Mouse (Mus musculus): ENCODE measurements around the gene Ndufb10. TPM values are rescaled to one million over a fixed set of nuclear protein-coding genes. Genes with fewer than 3 reads are reported as not detected.

Ndufb10 gene
- polyA plus RNA-seq, 1 experiment from 2014 or later = 233 TPM

- no peak for ATAC-seq
- H3K4me3 ChIP-seq (replicated peaks; ENCODE audit: low read length) = no peak overlapping the region
- peaks cover 13% of the 10 kb centered on the region for H3K4me1 ChIP-seq (replicated peaks; ENCODE audit: control insufficient read depth, insufficient read depth, low read length)
- no peaks in the 10 kb centered on the region for H3K9me3 ChIP-seq (ENCODE audit: control insufficient read depth, low read length)
- no peaks in the 10 kb centered on the region for H3K36me3 ChIP-seq (ENCODE audit: control insufficient read depth, insufficient read depth)
- H3K27ac ChIP-seq (ENCODE audit: low read length) = no peak overlapping the region
- H3K9ac ChIP-seq (replicated peaks; ENCODE audit: low read depth, low read length) = no peak overlapping the region
- H3K27me3 ChIP-seq (replicated peaks; ENCODE audit: control insufficient read depth, insufficient read depth, low read length) = peaks cover 56% of the 10 kb centered on the region
- WGBS = 7% methylated on average over 4 of the region's 4 CpGs
- no peak overlapping the region for H3K4me2 ChIP-seq (ENCODE audit: low read length)
Measured at GRCm38 (mm10) chr17:24751528-24751927, 27.2 kb upstream of the Ndufb10 start.

- H3K4me3 ChIP-seq (replicated peaks; ENCODE audit: low read length) = no peak overlapping the region
- WGBS = 53% methylated on average over 4 of the region's 4 CpGs
- H3K27me3 ChIP-seq (replicated peaks; ENCODE audit: control insufficient read depth, insufficient read depth, low read length) = peaks cover 20% of the 10 kb centered on the region
- no peaks in the 10 kb centered on the region for H3K36me3 ChIP-seq (ENCODE audit: control insufficient read depth, insufficient read depth)
- no peak overlapping the region for H3K9ac ChIP-seq (replicated peaks; ENCODE audit: low read depth, low read length)
- no peak overlapping the region for H3K27ac ChIP-seq (ENCODE audit: low read length)
- no peak for ATAC-seq
- H3K9me3 ChIP-seq (ENCODE audit: control insufficient read depth, low read length) = no peaks in the 10 kb centered on the region
- no peaks in the 10 kb centered on the region for H3K4me1 ChIP-seq (replicated peaks; ENCODE audit: control insufficient read depth, insufficient read depth, low read length)
- H3K4me2 ChIP-seq (ENCODE audit: low read length) = no peak overlapping the region
Measured at GRCm38 (mm10) chr17:24746986-24747385, 22.7 kb upstream of the Ndufb10 start.

GRCm38 (mm10) chr17:24745526-24746497, 21.5 kb upstream of the Ndufb10 start:
- 24% methylated on average over 7 of the region's 7 CpGs for WGBS
- peak; percentile 86 for ATAC-seq
- H3K9ac ChIP-seq (replicated peaks; ENCODE audit: low read depth, low read length) = no peak overlapping the region

GRCm38 (mm10) chr17:24744381-24744780, 20.1 kb upstream of the Ndufb10 start:
- no peaks in the 10 kb centered on the region for H3K4me1 ChIP-seq (replicated peaks; ENCODE audit: control insufficient read depth, insufficient read depth, low read length)
- H3K36me3 ChIP-seq (ENCODE audit: control insufficient read depth, insufficient read depth) = no peaks in the 10 kb centered on the region
- no peaks in the 10 kb centered on the region; the same call in 1 of the 2 replicates for H3K27me3 ChIP-seq (replicated peaks; ENCODE audit: control insufficient read depth, insufficient read depth, low read length)
- no peak overlapping the region for H3K27ac ChIP-seq (ENCODE audit: low read length)
- H3K9ac ChIP-seq (replicated peaks; ENCODE audit: low read depth, low read length) = no peak overlapping the region
- no peaks in the 10 kb centered on the region for H3K9me3 ChIP-seq (ENCODE audit: control insufficient read depth, low read length)
- 69% methylated on average over 3 of the region's 3 CpGs for WGBS
- ATAC-seq = no peak
- H3K4me2 ChIP-seq (ENCODE audit: low read length) = no peak overlapping the region
- H3K4me3 ChIP-seq (replicated peaks; ENCODE audit: low read length) = no peak overlapping the region

More at GRCm38 (mm10) chr17:24745526-24746497, 21.5 kb upstream of the Ndufb10 start:
- H3K27me3 ChIP-seq (replicated peaks; ENCODE audit: control insufficient read depth, insufficient read depth, low read length) = peaks cover 10% of the 10 kb centered on the region
- H3K4me3 ChIP-seq (replicated peaks; ENCODE audit: low read length) = no peak overlapping the region
- H3K4me1 ChIP-seq (replicated peaks; ENCODE audit: control insufficient read depth, insufficient read depth, low read length) = no peaks in the 10 kb centered on the region
- no peak overlapping the region for H3K4me2 ChIP-seq (ENCODE audit: low read length)
- no peaks in the 10 kb centered on the region for H3K9me3 ChIP-seq (ENCODE audit: control insufficient read depth, low read length)
- no peak overlapping the region for H3K27ac ChIP-seq (ENCODE audit: low read length)
- no peaks in the 10 kb centered on the region for H3K36me3 ChIP-seq (ENCODE audit: control insufficient read depth, insufficient read depth)

GRCm38 (mm10) chr17:24743896-24744295, 19.6 kb upstream of the Ndufb10 start:
- Histone ChIP-seq H3K4me2 (ENCODE audit: low read length) (no peak overlapping the region), H3K4me1 (replicated peaks; ENCODE audit: control insufficient read depth, insufficient read depth, low read length) (no peaks in the 10 kb centered on the region), H3K27ac (ENCODE audit: low read length) (no peak overlapping the region), H3K9me3 (ENCODE audit: control insufficient read depth, low read length) (no peaks in the 10 kb centered on the region), H3K27me3 (replicated peaks; ENCODE audit: control insufficient read depth, insufficient read depth, low read length) (no peaks in the 10 kb centered on the region; the same call in 1 of the 2 replicates), H3K9ac (replicated peaks; ENCODE audit: low read depth, low read length) (no peak overlapping the region), H3K4me3 (replicated peaks; ENCODE audit: low read length) (no peak overlapping the region), H3K36me3 (ENCODE audit: control insufficient read depth, insufficient read depth) (no peaks in the 10 kb centered on the region)
- ATAC-seq = no peak
- WGBS = 81% methylated on average over 5 of the region's 5 CpGs

- Histone ChIP-seq H3K9me3 (ENCODE audit: control insufficient read depth, low read length) (no peaks in the 10 kb centered on the region), H3K27ac (ENCODE audit: low read length) (no peak overlapping the region), H3K4me3 (replicated peaks; ENCODE audit: low read length) (no peak overlapping the region), H3K9ac (replicated peaks; ENCODE audit: low read depth, low read length) (no peak overlapping the region), H3K4me2 (ENCODE audit: low read length) (no peak overlapping the region), H3K36me3 (ENCODE audit: control insufficient read depth, insufficient read depth) (no peaks in the 10 kb centered on the region), H3K4me1 (replicated peaks; ENCODE audit: control insufficient read depth, insufficient read depth, low read length) (0 out of 2 replicates have a peak, but pooled peaks cover under 1% of the 10 kb centered on the region), H3K27me3 (replicated peaks; ENCODE audit: control insufficient read depth, insufficient read depth, low read length) (no peaks in the 10 kb centered on the region)
- ATAC-seq = no peak
- WGBS = 87% methylated on average over 8 of the region's 8 CpGs
Measured at GRCm38 (mm10) chr17:24742307-24742706, 18.0 kb upstream of the Ndufb10 start.

- Histone ChIP-seq H3K4me2 (ENCODE audit: low read length) (no peak overlapping the region), H3K27ac (ENCODE audit: low read length) (no peak overlapping the region), H3K4me3 (replicated peaks; ENCODE audit: low read length) (no peak overlapping the region), H3K9me3 (ENCODE audit: control insufficient read depth, low read length) (no peaks in the 10 kb centered on the region), H3K36me3 (ENCODE audit: control insufficient read depth, insufficient read depth) (no peaks in the 10 kb centered on the region), H3K27me3 (replicated peaks; ENCODE audit: control insufficient read depth, insufficient read depth, low read length) (no peaks in the 10 kb centered on the region), H3K4me1 (replicated peaks; ENCODE audit: control insufficient read depth, insufficient read depth, low read length) (peaks cover 10% of the 10 kb centered on the region), H3K9ac (replicated peaks; ENCODE audit: low read depth, low read length) (no peak overlapping the region)
- WGBS = 83% methylated on average over 8 of the region's 8 CpGs
- ATAC-seq = no peak
Measured at GRCm38 (mm10) chr17:24739926-24740325, 15.6 kb upstream of the Ndufb10 start.

- no peaks in the 10 kb centered on the region for H3K9me3 ChIP-seq (ENCODE audit: control insufficient read depth, low read length)
- no peak overlapping the region for H3K4me3 ChIP-seq (replicated peaks; ENCODE audit: low read length)
- no peaks in the 10 kb centered on the region for H3K27me3 ChIP-seq (replicated peaks; ENCODE audit: control insufficient read depth, insufficient read depth, low read length)
- 82% methylated on average over 4 of the region's 4 CpGs for WGBS
- no peak for ATAC-seq
- no peak overlapping the region for H3K4me2 ChIP-seq (ENCODE audit: low read length)
- no peaks in the 10 kb centered on the region for H3K36me3 ChIP-seq (ENCODE audit: control insufficient read depth, insufficient read depth)
- no peak overlapping the region for H3K9ac ChIP-seq (replicated peaks; ENCODE audit: low read depth, low read length)
- H3K27ac ChIP-seq (ENCODE audit: low read length) = no peak overlapping the region
- peaks cover 10% of the 10 kb centered on the region for H3K4me1 ChIP-seq (replicated peaks; ENCODE audit: control insufficient read depth, insufficient read depth, low read length)
Measured at GRCm38 (mm10) chr17:24738238-24738637, 14.0 kb upstream of the Ndufb10 start.

GRCm38 (mm10) chr17:24737135-24737810, 13.0 kb upstream of the Ndufb10 start:
- peaks cover 10% of the 10 kb centered on the region for H3K4me1 ChIP-seq (replicated peaks; ENCODE audit: control insufficient read depth, insufficient read depth, low read length)
- no peak for ATAC-seq
- no peaks in the 10 kb centered on the region for H3K36me3 ChIP-seq (ENCODE audit: control insufficient read depth, insufficient read depth)
- no peaks in the 10 kb centered on the region for H3K27me3 ChIP-seq (replicated peaks; ENCODE audit: control insufficient read depth, insufficient read depth, low read length)
- peak overlapping the region; percentile 66 for H3K4me3 ChIP-seq (replicated peaks; ENCODE audit: low read length)
- 23% methylated on average over 8 of the region's 8 CpGs for WGBS
- peak overlapping the region; percentile 91 for H3K4me2 ChIP-seq (ENCODE audit: low read length)
- H3K9ac ChIP-seq (replicated peaks; ENCODE audit: low read depth, low read length) = peak overlapping the region; percentile 65
- no peak overlapping the region for H3K27ac ChIP-seq (ENCODE audit: low read length)
- no peaks in the 10 kb centered on the region for H3K9me3 ChIP-seq (ENCODE audit: control insufficient read depth, low read length)
